Mouse (Mus musculus): ENCODE measurements around the gene Rab11fip5. TPM values are rescaled to one million over a fixed set of nuclear protein-coding genes. Genes with fewer than 3 reads are reported as not detected.

Gene Rab11fip5
- polyA plus RNA-seq, 1 experiment = 24.8 TPM

- no peaks in the 10 kb centered on the region for H3K36me3 ChIP-seq (ENCODE audit: control insufficient read depth, insufficient read depth)
- H3K4me3 ChIP-seq = no peak overlapping the region
- H3ac ChIP-seq (ENCODE audit: control insufficient read depth, insufficient read length) = no peak overlapping the region
- TF ChIP-seq POLR2AphosphoS2 (IDR thresholded peaks at IDR 0.05; ENCODE audit: insufficient read length, low read depth) = no peak
- TF ChIP-seq SRF (IDR thresholded peaks at IDR 0.05; ENCODE audit: control insufficient read depth, insufficient read length, low read depth) = no peak
- TF ChIP-seq TCF12 (IDR thresholded peaks at IDR 0.05; ENCODE audit: insufficient read depth, poor library complexity, severe bottlenecking) = no peak
- no peak for TF ChIP-seq TCF3 (IDR thresholded peaks at IDR 0.05; ENCODE audit: insufficient read length, low read depth)
- TF ChIP-seq POLR2A (IDR thresholded peaks at IDR 0.05; ENCODE audit: insufficient read length, low read depth) = no peak
- TF ChIP-seq MYOG (IDR thresholded peaks at IDR 0.05; ENCODE audit: control insufficient read depth in 1 of 3, insufficient read depth in 1 of 3, insufficient read length in 2 of 3, low read depth in 2 of 3) = no peak
- TF ChIP-seq E2F4 (IDR thresholded peaks at IDR 0.05; ENCODE audit: insufficient read depth) = no peak
- TF ChIP-seq USF1 (IDR thresholded peaks at IDR 0.05; ENCODE audit: low read depth) = no peak
- no peak for TF ChIP-seq MAX (IDR thresholded peaks at IDR 0.05; ENCODE audit: low read depth)
- TF ChIP-seq REST (IDR thresholded peaks at IDR 0.05; ENCODE audit: insufficient read depth, insufficient read length) = no peak
- no peak for TF ChIP-seq MYOD1 (IDR thresholded peaks at IDR 0.05; ENCODE audit: control insufficient read depth in 1 of 3, insufficient read length in 2 of 3, low read depth in 2 of 3)
- TF ChIP-seq CEBPB (IDR thresholded peaks at IDR 0.05; ENCODE audit: insufficient read depth, poor library complexity, severe bottlenecking) = no peak
- H3K4me2 ChIP-seq (ENCODE audit: low read depth) = no peak overlapping the region
- H3K27me3 ChIP-seq (ENCODE audit: control insufficient read depth, insufficient read depth, insufficient read length) = no peaks in the 10 kb centered on the region
- no peaks in the 10 kb centered on the region for H3K79me2 ChIP-seq (ENCODE audit: control insufficient read depth, insufficient read depth)
Measured at GRCm38 (mm10) chr6:85381648-85382020, 7.2 kb upstream of the Rab11fip5 start.

- H3K27me3 ChIP-seq (ENCODE audit: control insufficient read depth, insufficient read depth, insufficient read length) = no peaks in the 10 kb centered on the region
- TF ChIP-seq TCF12 (IDR thresholded peaks at IDR 0.05; ENCODE audit: insufficient read depth, poor library complexity, severe bottlenecking) (no peak), POLR2A (IDR thresholded peaks at IDR 0.05; ENCODE audit: insufficient read length, low read depth) (no peak), SRF (IDR thresholded peaks at IDR 0.05; ENCODE audit: control insufficient read depth, insufficient read length, low read depth) (no peak), MYOG (IDR thresholded peaks at IDR 0.05; ENCODE audit: control insufficient read depth in 1 of 3, insufficient read depth in 1 of 3, insufficient read length in 2 of 3, low read depth in 2 of 3) (no peak), MAX (IDR thresholded peaks at IDR 0.05; ENCODE audit: low read depth) (no peak), REST (IDR thresholded peaks at IDR 0.05; ENCODE audit: insufficient read depth, insufficient read length) (no peak), USF1 (IDR thresholded peaks at IDR 0.05; ENCODE audit: low read depth) (no peak), MYOD1 (IDR thresholded peaks at IDR 0.05; ENCODE audit: control insufficient read depth in 1 of 3, insufficient read length in 2 of 3, low read depth in 2 of 3) (no peak), E2F4 (IDR thresholded peaks at IDR 0.05; ENCODE audit: insufficient read depth) (no peak)
- peak overlapping the region; percentile 28 for H3K4me2 ChIP-seq (ENCODE audit: low read depth)
- H3ac ChIP-seq (ENCODE audit: control insufficient read depth, insufficient read length) = no peak overlapping the region
- H3K79me2 ChIP-seq (ENCODE audit: control insufficient read depth, insufficient read depth) = no peaks in the 10 kb centered on the region
- no peaks in the 10 kb centered on the region for H3K36me3 ChIP-seq (ENCODE audit: control insufficient read depth, insufficient read depth)
- no peak overlapping the region for H3K4me3 ChIP-seq
Measured at GRCm38 (mm10) chr6:85380901-85381647, 6.6 kb upstream of the Rab11fip5 start.

- Histone ChIP-seq H3K79me2 (ENCODE audit: control insufficient read depth, insufficient read depth) (no peaks in the 10 kb centered on the region), H3K36me3 (ENCODE audit: control insufficient read depth, insufficient read depth) (no peaks in the 10 kb centered on the region), H3K4me2 (ENCODE audit: low read depth) (no peak overlapping the region), H3ac (ENCODE audit: control insufficient read depth, insufficient read length) (no peak overlapping the region), H3K27me3 (ENCODE audit: control insufficient read depth, insufficient read depth, insufficient read length) (no peaks in the 10 kb centered on the region), H3K4me3 (no peak overlapping the region)
- TF ChIP-seq POLR2AphosphoS2 (IDR thresholded peaks at IDR 0.05; ENCODE audit: insufficient read length, low read depth) (no peak), E2F4 (IDR thresholded peaks at IDR 0.05; ENCODE audit: insufficient read depth) (no peak), MAX (IDR thresholded peaks at IDR 0.05; ENCODE audit: low read depth) (no peak), MYOG (IDR thresholded peaks at IDR 0.05; ENCODE audit: control insufficient read depth in 1 of 3, insufficient read depth in 1 of 3, insufficient read length in 2 of 3, low read depth in 2 of 3) (peak in 2 of 3 experiments; percentile 23 to 25), MYOD1 (IDR thresholded peaks at IDR 0.05; ENCODE audit: control insufficient read depth in 1 of 3, insufficient read length in 2 of 3, low read depth in 2 of 3) (peak in 2 of 3 experiments; percentile 7 to 35)
Measured at GRCm38 (mm10) chr6:85380201-85380900, 5.9 kb upstream of the Rab11fip5 start.

GRCm38 (mm10) chr6:85378629-85379028 is 4.2 kb upstream of the Rab11fip5 start:
- no peak overlapping the region for H3K4me2 ChIP-seq (ENCODE audit: low read depth)
- no peaks in the 10 kb centered on the region for H3K27me3 ChIP-seq (ENCODE audit: control insufficient read depth, insufficient read depth, insufficient read length)
- peaks cover 3% of the 10 kb centered on the region for H3K79me2 ChIP-seq (ENCODE audit: control insufficient read depth, insufficient read depth)
- no peaks in the 10 kb centered on the region for H3K36me3 ChIP-seq (ENCODE audit: control insufficient read depth, insufficient read depth)
- H3ac ChIP-seq (ENCODE audit: control insufficient read depth, insufficient read length) = no peak overlapping the region
- TF ChIP-seq TCF12 (IDR thresholded peaks at IDR 0.05; ENCODE audit: insufficient read depth, poor library complexity, severe bottlenecking) (no peak), MYOG (IDR thresholded peaks at IDR 0.05; ENCODE audit: control insufficient read depth in 1 of 3, insufficient read depth in 1 of 3, insufficient read length in 2 of 3, low read depth in 2 of 3) (no peak), POLR2A (IDR thresholded peaks at IDR 0.05; ENCODE audit: insufficient read length, low read depth) (no peak), REST (IDR thresholded peaks at IDR 0.05; ENCODE audit: insufficient read depth, insufficient read length) (no peak), POLR2AphosphoS2 (IDR thresholded peaks at IDR 0.05; ENCODE audit: insufficient read length, low read depth) (no peak), CEBPB (IDR thresholded peaks at IDR 0.05; ENCODE audit: insufficient read depth, poor library complexity, severe bottlenecking) (no peak), USF1 (IDR thresholded peaks at IDR 0.05; ENCODE audit: low read depth) (no peak), SRF (IDR thresholded peaks at IDR 0.05; ENCODE audit: control insufficient read depth, insufficient read length, low read depth) (no peak), TCF3 (IDR thresholded peaks at IDR 0.05; ENCODE audit: insufficient read length, low read depth) (no peak), MAX (IDR thresholded peaks at IDR 0.05; ENCODE audit: low read depth) (no peak), E2F4 (IDR thresholded peaks at IDR 0.05; ENCODE audit: insufficient read depth) (no peak), MYOD1 (IDR thresholded peaks at IDR 0.05; ENCODE audit: control insufficient read depth in 1 of 3, insufficient read length in 2 of 3, low read depth in 2 of 3) (no peak)
- no peak overlapping the region for H3K4me3 ChIP-seq

Data from myocyte (in vitro differentiated cells).